Comparison of ENCODE assay signal across 8 mouse cellular contexts in genomic region chr14:55014991-55015766, GRCm38 (mm10). TPM values are rescaled to one million over a fixed set of nuclear protein-coding genes. Genes with fewer than 3 reads are reported as not detected.
DNase-seq lines count a peak whose midpoint lies in the region; ATAC-seq lines count a peak whose summit lies in the region.

Gene Ngdn, plus strand, starts transcription at chr14:55015454.

- peak; percentile 98 to 100 for DNase-seq in adrenal gland, adult (ENCODE audit: inconsistent age in 2 of 2, low spot score in 1 of 2)
- peak; percentile 100 for DNase-seq in embryo, embryonic 10.5 days (ENCODE audit: low spot score)
- DNase-seq in gastrocnemius, postnatal 14 days: peak; percentile 94
- DNase-seq in left cerebral cortex, postnatal 10 days (ENCODE audit: extremely low spot score in 1 of 2, low spot score in 2 of 2): peak; percentile 96 to 99
- peak; percentile 98 for DNase-seq in right cerebral cortex, postnatal 25 days
- DNase-seq in urinary bladder, postnatal 4 days (ENCODE audit: low spot score in 2 of 2): peak; percentile 97

- peak; percentile 92 for ATAC-seq in inflammation-experienced regulatory T-cells, adult 6 months
- peak; percentile 92 for ATAC-seq in megakaryocyte-erythroid progenitor cell, adult 5-6 weeks (replicated peaks; ENCODE audit: low FRiP score, low TSS enrichment, poor library complexity, severe bottlenecking)

- intact Hi-C loops in gastrocnemius, postnatal 14 days (cut with DNase I; ENCODE audit: low total_unique reads): loop anchor here (5.0 kb wide), 1 partner anchor 113 kb away; no protein-coding TSS in a partner anchor
- intact Hi-C loops in left cerebral cortex, postnatal 10 days (cut with DNase I): loop anchor here (2.0 to 5.0 kb wide), 2 partner anchors 114 to 168 kb away; no protein-coding TSS in a partner anchor

RNA-seq across cellular contexts. Expression of gene Ngdn, which starts in this region (rescaled TPM):
- total RNA-seq in gastrocnemius, postnatal 14 days (2021): 10 to 100 TPM; 17.8 to 19.0 TPM
- polyA plus RNA-seq in inflammation-experienced regulatory T-cells, adult 6 months (2017; shearing (Covaris generic)): 100 to 1,000 TPM; 177 to 182 (median 181) TPM
- 10 to 100 TPM; 21.5 to 26.8 TPM for total RNA-seq in left cerebral cortex, postnatal 10 days (2021)
- 63.6 and 71.5 TPM in 2 replicates for total RNA-seq in megakaryocyte-erythroid progenitor cell, adult 5-6 weeks (2014; fragmentation: Nextera tagmentation)
- 53.4 and 64.6 TPM in 2 replicates for total RNA-seq in megakaryocyte-erythroid progenitor cell, adult 5-6 weeks (2017)

Comparison
In these comparisons a context has a peak if more than half of its experiments do, and no peak if none do; other contexts are left out.
1. Peak in every context shown above with its lines: DNase-seq and ATAC-seq.